Mouse (Mus musculus) lung, embryonic 15.5 days (tissue): ENCODE data around the gene Adgrg1. TPM values are rescaled to one million over a fixed set of nuclear protein-coding genes. Genes with fewer than 3 reads are reported as not detected.

Experiments used
- ATAC-seq: fragments of 200-750 bp; cut with Nextera tagmentation; 2 replicates; pipeline ENCODE4 v1.8.0; 2017; ENCODE audit warnings: moderate number of reproducible peaks, borderline replicate concordance; ENCODE audit not compliant: low FRiP score, low TSS enrichment; ENCODE audit errors: extremely low read depth
- H3K27ac ChIP-seq: fragments of 300-500 bp; sonication (generic); 2 replicates; pipeline ENCODE4 v1.5.1; 2015; ENCODE audit warnings: moderate library complexity, mild to moderate bottlenecking, inconsistent platforms
- H3K27me3 ChIP-seq: fragments of 300-500 bp; sonication (generic); 2 replicates; pipeline ENCODE4 v1.6.1; 2015; ENCODE audit warnings: inconsistent platforms
- H3K36me3 ChIP-seq: fragments of 300-500 bp; sonication (generic); 2 replicates; pipeline ENCODE4 v1.6.1; 2015; ENCODE audit warnings: inconsistent platforms
- H3K4me1 ChIP-seq: fragments of 300-500 bp; sonication (generic); 2 replicates; pipeline ENCODE4 v1.6.1; 2015; ENCODE audit warnings: inconsistent platforms
- H3K4me2 ChIP-seq: fragments of 300-500 bp; sonication (generic); 2 replicates; pipeline ENCODE4 v1.6.1; 2015; ENCODE audit warnings: inconsistent platforms, mild to moderate bottlenecking, moderate library complexity
- H3K4me3 ChIP-seq: fragments of 300-500 bp; sonication (generic); 2 replicates; pipeline ENCODE4 v1.5.1; 2015; ENCODE audit warnings: mild to moderate bottlenecking, inconsistent platforms
- H3K9ac ChIP-seq: fragments of 300-500 bp; sonication (generic); 2 replicates; pipeline ENCODE4 v1.6.1; 2015; ENCODE audit warnings: inconsistent platforms
- H3K9me3 ChIP-seq: fragments of 300-500 bp; sonication (generic); 2 replicates; pipeline ENCODE4 v1.6.1; 2016; ENCODE audit warnings: inconsistent platforms
- WGBS: fragments of 180-500 bp; shearing (Covaris S2); methylation state at CpG from one replicate; pipeline ENCODE4 v1.1.7; 2015; 5-methylcytosine and 5-hydroxymethylcytosine counted together
- polyA plus RNA-seq: library from polyadenylated mRNA; unstranded; fragments of >200 nt; fragmentation: Nextera tagmentation; extraction: Ambion mirVana; gene quantifications from 2 replicates; pipeline ENCODE4 v1.2.1, GENCODE M21; 2015

Gene Adgrg1
- polyA plus RNA-seq, 1 experiment from 2014 or later: 35.6 TPM

DNA sequence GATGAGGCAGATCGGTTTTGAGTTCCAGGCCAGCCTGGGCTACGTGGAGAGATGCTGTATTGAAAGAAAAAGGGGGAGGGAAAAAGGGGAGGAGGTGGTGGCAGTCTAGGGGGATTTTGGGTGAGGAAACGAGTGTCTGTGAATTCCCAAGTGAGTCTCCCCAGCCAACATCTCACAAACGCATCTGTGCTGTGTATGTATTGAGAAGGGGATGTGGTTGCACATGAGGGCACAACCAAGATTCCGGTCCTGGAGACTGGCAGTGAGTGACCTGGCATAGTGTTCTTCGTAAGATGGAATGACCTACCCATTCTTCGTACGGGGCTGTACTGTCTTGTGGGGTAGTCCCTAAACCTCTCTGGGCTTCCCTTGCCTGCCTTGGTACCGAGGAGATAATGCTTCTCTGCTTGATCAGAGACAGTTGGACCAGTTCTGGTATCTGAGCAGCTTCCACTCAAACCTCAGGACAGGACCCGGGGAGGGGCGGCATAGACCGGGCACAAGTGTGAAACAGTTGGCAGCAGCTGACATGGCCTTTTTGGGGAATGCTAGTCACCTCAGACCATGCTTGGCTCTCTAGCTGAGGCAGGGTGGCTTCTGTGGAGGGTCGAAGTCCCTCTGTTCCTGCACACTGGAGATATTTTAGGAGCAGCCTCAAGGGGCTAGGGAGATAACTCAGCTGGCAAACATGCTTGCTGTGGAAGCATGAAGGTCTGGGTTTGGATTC lies 4.2 kb downstream of the Adgrg1 start:
- no peak for ATAC-seq
- 63% methylated on average over 13 of the region's 13 CpGs for WGBS
- Histone ChIP-seq H3K4me3 (peak overlapping the region; percentile 43), H3K27me3 (no peaks in the 10 kb centered on the region), H3K36me3 (no peaks in the 10 kb centered on the region), H3K9ac (peak overlapping the region; percentile 50), H3K4me2 (peak overlapping the region; percentile 55), H3K27ac (no peak overlapping the region; the same call in 1 of the 2 replicates), H3K9me3 (no peaks in the 10 kb centered on the region), H3K4me1 (peaks cover 60% of the 10 kb centered on the region)

DNA sequence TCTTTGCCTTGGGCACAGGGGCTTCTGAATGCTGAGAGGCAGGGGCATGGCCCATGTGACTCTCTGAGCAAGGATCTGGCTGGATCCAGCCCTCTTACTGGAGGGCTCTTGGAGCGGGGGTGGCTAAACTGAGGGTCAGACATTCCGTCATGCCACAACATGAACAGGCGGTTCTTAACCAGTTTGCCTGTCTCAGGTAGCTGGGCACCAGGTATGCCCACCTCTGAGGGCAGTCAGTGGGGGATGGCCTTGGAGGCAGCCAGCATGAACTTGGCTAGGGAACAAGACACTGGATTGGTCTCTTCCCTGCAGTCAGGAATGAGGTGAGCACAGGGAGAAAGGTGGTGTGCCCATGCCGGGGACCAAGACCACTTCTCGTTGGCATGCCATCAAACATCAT lies 5.6 kb downstream of the Adgrg1 start:
- Histone ChIP-seq H3K4me3 (no peak overlapping the region), H3K27ac (peak overlapping the region; percentile 33; the same call in 1 of the 2 replicates), H3K4me1 (peaks cover 62% of the 10 kb centered on the region), H3K9ac (no peak overlapping the region), H3K9me3 (no peaks in the 10 kb centered on the region), H3K36me3 (no peaks in the 10 kb centered on the region), H3K27me3 (no peaks in the 10 kb centered on the region), H3K4me2 (peak overlapping the region; percentile 16; the same call in 1 of the 2 replicates)
- WGBS: 72% methylated on average over 5 of the region's 5 CpGs
- no peak for ATAC-seq

DNA sequence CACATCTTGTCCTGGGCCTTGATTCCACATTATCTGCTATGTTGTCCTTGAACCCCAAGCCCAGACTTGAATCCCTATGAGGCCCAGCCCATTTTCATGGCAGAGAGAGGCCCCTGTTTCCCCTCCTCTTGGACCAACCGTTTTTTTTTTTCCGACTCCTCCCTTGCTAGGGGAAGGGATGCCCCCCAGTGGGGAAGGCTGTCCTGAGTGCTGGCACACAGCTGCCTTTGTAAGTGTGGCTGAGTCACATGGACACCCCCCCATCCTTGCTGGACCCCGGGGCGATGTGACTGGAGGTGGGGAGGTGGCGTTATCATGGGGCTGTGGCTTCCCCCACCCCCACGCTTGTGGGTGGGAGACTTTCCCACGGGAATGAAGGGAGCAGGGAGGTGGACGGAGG lies 6.4 kb downstream of the Adgrg1 start:
- no peak overlapping the region for H3K9ac ChIP-seq
- no peak for ATAC-seq
- peaks cover 56% of the 10 kb centered on the region for H3K4me1 ChIP-seq
- WGBS: 47% methylated on average over 8 of the region's 8 CpGs
- no peak overlapping the region for H3K27ac ChIP-seq
- H3K36me3 ChIP-seq: no peaks in the 10 kb centered on the region
- no peaks in the 10 kb centered on the region for H3K27me3 ChIP-seq
- no peak overlapping the region for H3K4me3 ChIP-seq
- H3K4me2 ChIP-seq: no peak overlapping the region
- no peaks in the 10 kb centered on the region for H3K9me3 ChIP-seq

DNA sequence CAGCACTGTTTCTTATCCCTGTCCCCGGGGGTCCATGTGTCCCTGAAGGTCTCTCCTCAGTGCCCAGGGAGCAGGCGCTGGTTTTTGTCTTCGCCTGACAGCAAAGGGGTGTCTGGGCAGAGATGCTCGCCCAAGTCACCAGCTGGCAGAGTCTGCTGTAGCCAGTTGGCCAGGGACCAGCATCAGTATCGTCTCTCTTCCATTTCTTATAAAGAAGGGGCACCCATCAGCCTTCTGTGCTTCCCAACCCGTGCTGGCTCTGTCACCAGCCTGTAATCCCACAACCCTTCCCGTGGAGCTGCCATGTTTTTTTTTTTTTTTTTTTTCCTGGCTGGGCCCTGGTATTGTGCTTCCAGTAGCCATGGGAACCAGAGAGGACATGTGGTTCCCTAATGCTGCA lies 7.3 kb downstream of the Adgrg1 start:
- no peaks in the 10 kb centered on the region for H3K27me3 ChIP-seq
- no peaks in the 10 kb centered on the region for H3K36me3 ChIP-seq
- WGBS: 60% methylated on average over 7 of the region's 7 CpGs
- no peaks in the 10 kb centered on the region for H3K9me3 ChIP-seq
- no peak overlapping the region for H3K27ac ChIP-seq
- no peak overlapping the region for H3K4me2 ChIP-seq
- H3K9ac ChIP-seq: no peak overlapping the region
- H3K4me3 ChIP-seq: no peak overlapping the region
- ATAC-seq: no peak
- H3K4me1 ChIP-seq: peaks cover 55% of the 10 kb centered on the region

DNA sequence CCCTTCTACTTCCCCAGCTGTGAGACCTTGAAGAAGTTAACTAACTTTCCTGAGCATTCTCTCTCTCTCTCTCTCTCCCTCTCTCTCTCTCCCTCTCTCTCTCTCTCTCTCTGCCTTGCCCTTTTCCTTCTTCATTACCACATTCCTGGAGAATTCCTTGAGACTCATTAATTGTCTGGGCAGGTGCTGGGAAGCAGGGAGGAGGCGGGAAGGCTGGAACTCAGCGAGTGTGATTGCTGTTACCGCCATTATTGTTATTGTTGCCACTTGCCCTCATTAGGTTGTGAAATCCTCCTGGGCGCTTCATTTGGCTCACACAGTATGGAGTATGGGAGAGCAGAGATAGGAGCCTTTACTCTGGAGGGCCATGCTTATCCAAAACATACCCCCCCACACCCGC lies 8.6 kb downstream of the Adgrg1 start:
- Histone ChIP-seq H3K4me1 (peaks cover 51% of the 10 kb centered on the region), H3K36me3 (no peaks in the 10 kb centered on the region), H3K4me3 (no peak overlapping the region), H3K4me2 (no peak overlapping the region), H3K9me3 (no peaks in the 10 kb centered on the region), H3K9ac (no peak overlapping the region), H3K27me3 (no peaks in the 10 kb centered on the region), H3K27ac (0 out of 2 replicates have a peak overlapping the region, but pooled peaks have one; percentile 11)
- ATAC-seq: no peak
- 15% methylated on average over 5 of the region's 5 CpGs for WGBS

DNA sequence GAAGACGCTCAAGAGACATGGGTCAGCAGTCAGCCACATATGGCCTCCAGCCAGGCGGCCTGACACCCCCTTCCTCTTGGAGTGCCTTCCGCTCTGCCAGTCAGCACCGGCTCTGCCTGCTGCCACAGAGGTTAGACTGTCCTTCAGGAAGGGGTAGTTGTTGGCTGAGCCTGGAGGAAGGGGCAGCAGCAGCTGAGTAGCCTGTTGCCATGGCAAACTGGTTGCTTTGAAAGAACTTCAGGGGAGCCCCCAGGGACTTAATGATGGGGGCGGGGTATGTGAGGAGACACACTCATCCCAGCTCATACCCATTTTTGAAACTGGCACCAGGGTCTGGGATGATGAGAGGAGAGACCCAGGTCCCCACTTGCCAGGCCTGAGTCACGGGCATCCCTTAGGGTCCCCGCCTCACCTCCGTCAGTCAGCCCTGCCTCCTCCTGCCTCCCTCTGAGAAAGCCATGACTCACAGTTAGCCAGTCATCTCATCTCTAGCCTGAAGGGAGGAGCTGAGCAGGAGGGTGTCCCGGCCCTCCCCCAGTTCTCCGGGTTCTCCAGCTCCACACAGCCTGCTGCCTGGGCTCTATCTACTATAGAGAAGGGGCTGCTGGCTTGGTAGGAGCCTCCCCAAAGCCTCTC lies 9.4 kb downstream of the Adgrg1 start:
- Histone ChIP-seq H3K9ac (no peak overlapping the region), H3K4me1 (peaks cover 51% of the 10 kb centered on the region), H3K4me3 (peak overlapping the region; percentile 5; the same call in 1 of the 2 replicates), H3K9me3 (no peaks in the 10 kb centered on the region), H3K27ac (peak overlapping the region; percentile 11), H3K36me3 (no peaks in the 10 kb centered on the region), H3K27me3 (no peaks in the 10 kb centered on the region), H3K4me2 (peak overlapping the region; percentile 14; the same call in 1 of the 2 replicates)
- ATAC-seq: peak; percentile 67
- WGBS: 23% methylated on average over 10 of the region's 10 CpGs

DNA sequence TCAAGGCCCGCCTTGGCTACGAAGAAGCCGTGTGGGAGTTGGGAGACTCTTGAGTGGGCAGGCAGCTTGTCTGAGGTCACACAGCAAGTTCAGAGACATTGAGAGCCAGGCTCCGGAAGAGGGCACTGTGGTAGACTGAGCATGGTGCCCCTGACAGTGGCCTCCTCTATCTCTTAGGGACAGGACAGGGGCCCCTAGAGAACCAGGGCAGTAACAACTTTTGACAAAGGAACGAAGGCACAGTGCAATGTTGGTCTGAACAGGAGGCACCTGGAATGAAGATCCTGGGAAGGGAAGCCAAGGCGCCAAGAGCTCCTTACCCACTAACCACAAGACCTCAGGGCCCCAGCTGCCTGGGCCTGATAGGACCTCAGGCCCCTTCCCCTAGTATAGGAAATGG lies 10.5 kb downstream of the Adgrg1 start:
- Histone ChIP-seq H3K9ac (no peak overlapping the region), H3K4me3 (no peak overlapping the region; the same call in 1 of the 2 replicates), H3K4me1 (peaks cover 50% of the 10 kb centered on the region), H3K9me3 (no peaks in the 10 kb centered on the region), H3K36me3 (no peaks in the 10 kb centered on the region), H3K27ac (no peak overlapping the region), H3K4me2 (no peak overlapping the region), H3K27me3 (no peaks in the 10 kb centered on the region)
- peak; percentile 41; the same call in 1 of the 2 replicates for ATAC-seq
- 74% methylated on average over 6 of the region's 6 CpGs for WGBS

DNA sequence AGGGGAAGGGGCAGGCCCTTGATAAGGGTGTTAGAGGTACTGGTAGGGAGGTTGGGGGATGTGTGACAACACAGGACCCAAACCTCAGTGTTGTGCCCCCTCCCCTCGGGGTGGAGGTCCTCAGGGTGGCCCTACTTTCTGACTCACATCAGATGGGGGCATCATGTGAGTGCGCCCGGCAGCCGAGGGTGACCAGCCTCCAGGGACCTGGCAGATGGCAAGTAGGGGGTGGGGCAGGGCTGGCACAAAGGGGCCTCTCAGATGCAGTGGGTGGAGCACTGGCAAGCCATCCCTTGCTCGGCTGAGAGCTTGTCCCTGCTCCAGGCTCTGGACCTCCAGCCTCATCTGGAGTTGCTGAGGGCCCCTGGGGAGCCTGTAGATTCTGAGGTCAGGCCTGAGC lies 12.1 kb downstream of the Adgrg1 start:
- no peaks in the 10 kb centered on the region for H3K27me3 ChIP-seq
- H3K27ac ChIP-seq: no peak overlapping the region
- 48% methylated on average over 5 of the region's 5 CpGs for whole genome bisulfite sequencing
- no peak overlapping the region for H3K9ac ChIP-seq
- H3K9me3 ChIP-seq: no peaks in the 10 kb centered on the region
- no peak for ATAC-seq
- H3K4me1 ChIP-seq: peaks cover 50% of the 10 kb centered on the region
- H3K36me3 ChIP-seq: no peaks in the 10 kb centered on the region
- no peak overlapping the region for H3K4me3 ChIP-seq
- no peak overlapping the region for H3K4me2 ChIP-seq

DNA sequence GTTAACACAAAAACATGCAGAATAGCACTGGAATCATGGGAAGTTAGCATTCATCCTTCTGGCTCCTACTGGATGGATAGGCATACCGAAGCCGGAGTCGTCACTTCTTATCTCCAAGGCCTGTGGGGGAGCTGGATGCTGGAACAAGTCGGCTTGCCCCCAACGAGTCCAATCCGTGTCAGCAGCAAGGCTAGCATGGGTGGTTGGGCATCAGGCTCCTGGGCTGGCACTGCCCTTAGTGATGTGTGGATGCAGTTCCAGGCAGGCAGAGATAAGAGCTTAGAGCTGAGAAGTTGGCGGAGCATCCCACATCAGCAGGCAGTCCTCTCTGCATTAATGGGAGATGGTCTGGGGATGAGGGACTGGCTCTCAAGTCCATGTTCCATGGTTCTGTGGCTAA lies 13.0 kb downstream of the Adgrg1 start:
- WGBS: 57% methylated on average over 7 of the region's 7 CpGs
- no peak overlapping the region for H3K4me2 ChIP-seq
- peaks cover 58% of the 10 kb centered on the region for H3K4me1 ChIP-seq
- no peaks in the 10 kb centered on the region for H3K27me3 ChIP-seq
- H3K27ac ChIP-seq: no peak overlapping the region
- H3K9ac ChIP-seq: no peak overlapping the region
- H3K9me3 ChIP-seq: no peaks in the 10 kb centered on the region
- H3K36me3 ChIP-seq: no peaks in the 10 kb centered on the region
- H3K4me3 ChIP-seq: no peak overlapping the region
- no peak for ATAC-seq

DNA sequence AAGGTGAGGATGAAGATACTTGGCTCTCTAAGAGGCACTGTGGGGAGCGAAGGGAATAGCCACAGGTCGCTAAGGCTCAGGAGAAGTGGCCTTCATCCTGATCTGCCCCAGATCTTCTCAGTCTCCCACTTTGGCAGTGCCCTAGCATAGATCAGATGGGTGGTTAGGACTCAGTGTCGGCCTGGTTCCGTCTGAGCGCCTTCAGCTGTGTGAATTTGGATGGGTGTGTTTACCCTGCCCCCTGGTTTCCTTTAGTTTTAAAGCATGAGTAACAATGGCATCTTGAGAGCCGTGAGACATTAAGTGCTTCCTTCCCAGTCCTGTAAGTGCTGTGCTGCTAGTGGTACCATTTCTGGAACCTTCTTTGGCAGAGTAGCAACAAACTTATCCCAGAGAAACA lies 14.1 kb downstream of the Adgrg1 start:
- H3K27ac ChIP-seq: no peak overlapping the region
- H3K4me3 ChIP-seq: no peak overlapping the region
- no peaks in the 10 kb centered on the region for H3K36me3 ChIP-seq
- H3K9me3 ChIP-seq: no peaks in the 10 kb centered on the region
- H3K27me3 ChIP-seq: no peaks in the 10 kb centered on the region
- no peak overlapping the region for H3K4me2 ChIP-seq
- no peak for ATAC-seq
- 58% methylated on average over 6 of the region's 6 CpGs for WGBS
- peaks cover 59% of the 10 kb centered on the region for H3K4me1 ChIP-seq
- H3K9ac ChIP-seq: no peak overlapping the region

DNA sequence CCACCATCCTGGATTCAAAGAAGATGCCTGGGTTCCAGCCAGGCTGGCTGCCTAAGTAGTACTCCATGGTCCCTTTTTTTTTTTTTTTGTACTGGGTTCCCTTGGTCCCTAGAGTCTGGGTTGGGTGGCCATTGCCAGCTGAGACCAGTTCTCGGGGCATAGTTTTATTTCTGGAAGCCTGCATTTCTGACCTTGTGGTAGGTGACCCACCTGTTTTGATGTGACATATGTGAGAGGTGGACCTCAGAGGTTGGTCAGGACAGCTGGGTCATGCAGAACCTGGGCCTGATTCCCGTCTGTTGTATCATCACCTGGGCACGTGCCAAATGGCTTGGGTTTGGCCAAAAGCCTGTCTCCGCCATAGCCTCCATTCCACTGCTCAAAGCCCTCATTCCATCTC lies 15.2 kb downstream of the Adgrg1 start:
- H3K9me3 ChIP-seq: no peaks in the 10 kb centered on the region
- no peaks in the 10 kb centered on the region for H3K27me3 ChIP-seq
- WGBS: 73% methylated on average over 4 of the region's 4 CpGs
- H3K9ac ChIP-seq: no peak overlapping the region
- H3K36me3 ChIP-seq: no peaks in the 10 kb centered on the region
- H3K4me3 ChIP-seq: no peak overlapping the region
- H3K4me2 ChIP-seq: no peak overlapping the region
- ATAC-seq: no peak
- H3K27ac ChIP-seq: no peak overlapping the region
- peaks cover 59% of the 10 kb centered on the region for H3K4me1 ChIP-seq
